Mouse (Mus musculus) right cerebral cortex, postnatal 10 days (tissue): ENCODE data around the gene Cckar.
A peak's percentile ranks its signal among the peaks of the same experiment; 100 is the strongest.

Experiments used
- DNase-seq, 2 experiments: peaks; one replicate each; pipeline ENCODE4 v3.0.0; 2021; ENCODE audit warnings: low spot score in 2 of 2

Cckar gene

GRCm38 (mm10) chr5:53707235-53708177 lies at the start of gene Cckar:
Cckar (minus strand) TSS chr5:53707705.
- DNase-seq = no peak

GRCm38 (mm10) chr5:53744061-53744460 lies 36.6 kb upstream of the Cckar start:
- DNase-seq = no peak

GRCm38 (mm10) chr5:53732933-53733332 lies 25.4 kb upstream of the Cckar start:
- no peak for DNase-seq

GRCm38 (mm10) chr5:53727606-53728005 lies 20.1 kb upstream of the Cckar start:
- DNase-seq = peak in 1 of 2 experiments; percentile 10

GRCm38 (mm10) chr5:53726011-53726410 lies 18.5 kb upstream of the Cckar start:
- peak in 1 of 2 experiments; percentile 4 for DNase-seq

- DNase-seq = peak in 1 of 2 experiments; percentile 5
Observed at GRCm38 (mm10) chr5:53716462-53716861, 9.0 kb upstream of the Cckar start.

- no peak for DNase-seq
Observed at GRCm38 (mm10) chr5:53711277-53711676, 3.8 kb upstream of the Cckar start.

GRCm38 (mm10) chr5:53708191-53708590 lies 686 bp upstream of the Cckar start:
- no peak for DNase-seq

- peak; percentile 26 to 50 for DNase-seq
Observed at GRCm38 (mm10) chr5:53702686-53703085, 4.8 kb downstream of the Cckar start.

- no peak for DNase-seq
Observed at GRCm38 (mm10) chr5:53697794-53698193, 9.7 kb downstream of the Cckar start.

GRCm38 (mm10) chr5:53696701-53697100 lies 10.8 kb downstream of the Cckar start:
- no peak for DNase-seq

GRCm38 (mm10) chr5:53692662-53693061 lies 14.8 kb downstream of the Cckar start:
- DNase-seq = no peak

GRCm38 (mm10) chr5:53692100-53692499 lies 15.4 kb downstream of the Cckar start:
- no peak for DNase-seq

- DNase-seq = no peak
Observed at GRCm38 (mm10) chr5:53691577-53691976, 15.9 kb downstream of the Cckar start.

- no peak for DNase-seq
Observed at GRCm38 (mm10) chr5:53688326-53688725, 19.2 kb downstream of the Cckar start.

GRCm38 (mm10) chr5:53686379-53686778 lies 21.1 kb downstream of the Cckar start:
- DNase-seq = peak in 1 of 2 experiments; percentile 39

- no peak for DNase-seq
Observed at GRCm38 (mm10) chr5:53685623-53686022, 21.9 kb downstream of the Cckar start.

GRCm38 (mm10) chr5:53684417-53684816 lies 23.1 kb downstream of the Cckar start:
- DNase-seq = no peak

GRCm38 (mm10) chr5:53683916-53684315 lies 23.6 kb downstream of the Cckar start:
- DNase-seq = no peak

- DNase-seq = peak; percentile 38 to 50
Observed at GRCm38 (mm10) chr5:53679651-53680050, 27.9 kb downstream of the Cckar start.

- DNase-seq = no peak
Observed at GRCm38 (mm10) chr5:53678036-53678767, 29.3 kb downstream of the Cckar start.

GRCm38 (mm10) chr5:53676671-53677070 lies 30.8 kb downstream of the Cckar start:
- no peak for DNase-seq
